Mouse (Mus musculus): ENCODE measurements around the gene Adipor2. TPM values are rescaled to one million over a fixed set of nuclear protein-coding genes. Genes with fewer than 3 reads are reported as not detected.

The Adipor2 gene
- 10 to 100 TPM; 71.7 to 76.5 TPM for total RNA-seq (2023)

GRCm38 (mm10) chr6:119417354-119417753 lies at the start of gene Adipor2:
Adipor2 (minus strand) TSS chr6:119417704.

GRCm38 (mm10) chr6:119330506-119330905 lies 87.0 kb downstream of the Adipor2 start, which contains the start of gene Lrtm2:
Lrtm2 (minus strand) TSS chr6:119330766.

Other genes with a start within 250 kb of the Adipor2 start
- gene Dcp1b, start 242.5 kb downstream of the Adipor2 start, total RNA-seq (2023): 1 to 10 TPM; 6.0 to 7.3 TPM
- gene Cacna1c, start 221.3 kb downstream of the Adipor2 start, total RNA-seq (2023): under 1 TPM; 0.07 to 0.13 TPM
- gene Cacna2d4, start 181.2 kb downstream of the Adipor2 start, total RNA-seq (2023): not detected
- gene Lrtm2, start 86.9 kb downstream of the Adipor2 start, total RNA-seq (2023): not detected
- gene Fbxl14, start 62.0 kb upstream of the Adipor2 start, total RNA-seq (2023): 10 to 100 TPM; 68.7 to 71.5 TPM
- not detected for gene Wnt5b, start 126.6 kb upstream of the Adipor2 start, total RNA-seq (2023)